Comparison of ENCODE assay signal across 8 mouse cellular contexts in the genomic region with DNA sequence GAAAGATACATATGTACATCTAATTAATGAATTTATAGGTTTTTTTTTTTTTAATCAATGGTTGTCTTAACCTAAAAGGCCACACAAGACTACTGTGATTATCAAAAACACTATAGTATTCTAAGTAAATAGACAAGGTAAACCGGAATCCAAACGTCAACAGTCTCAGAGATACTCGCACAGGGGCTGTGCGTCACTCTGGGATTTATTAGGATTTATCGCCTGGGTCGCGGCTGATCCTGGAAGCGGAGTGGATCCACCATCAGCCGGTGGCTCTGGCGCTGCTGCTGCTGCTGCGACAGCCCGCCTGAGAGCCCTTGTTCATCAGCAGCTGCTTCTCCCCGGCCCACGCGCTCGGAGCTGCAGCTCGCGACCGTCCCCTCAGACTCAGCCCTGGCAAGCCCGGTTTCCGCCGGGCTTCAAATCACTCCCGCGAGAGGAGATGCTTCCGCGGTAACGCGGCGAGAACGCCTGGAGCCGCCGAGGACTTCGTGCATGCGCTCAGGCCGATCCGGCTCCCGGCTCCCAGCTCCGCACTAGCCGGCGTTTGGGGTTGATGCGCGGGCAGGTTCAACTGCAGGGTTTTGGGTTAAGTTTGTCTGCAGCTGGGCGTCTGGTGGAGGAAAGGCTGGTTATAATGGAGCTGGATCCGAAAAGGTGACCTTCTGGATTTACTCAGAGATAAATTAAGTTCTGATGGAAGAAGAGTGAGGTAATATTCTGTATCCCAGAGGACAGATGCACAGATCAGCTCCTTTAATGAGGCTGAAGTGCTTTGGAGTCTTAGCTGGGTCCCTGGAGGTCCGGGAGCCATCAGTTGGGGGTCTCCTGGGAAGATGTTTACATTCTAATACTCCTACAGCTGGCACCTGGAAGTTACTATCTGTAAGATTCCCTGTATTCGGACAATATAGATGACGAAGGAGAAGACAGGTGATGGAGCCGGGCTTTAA. TPM values are rescaled to one million over a fixed set of nuclear protein-coding genes. Genes with fewer than 3 reads are reported as not detected.
DNase-seq lines count a peak whose midpoint lies in the region; ATAC-seq lines count a peak whose summit lies in the region.

No protein-coding gene starts in this region.

- no peaks in the 10 kb centered on the region for H3K36me3 ChIP-seq in forebrain, embryonic 15.5 days
- H3K36me3 ChIP-seq in liver, embryonic 15.5 days (replicated peaks), result no peaks in the 10 kb centered on the region
- no peaks in the 10 kb centered on the region for H3K36me3 ChIP-seq in neural tube, embryonic 11.5 days (ENCODE audit: control insufficient read depth, insufficient read depth, low read length)
- no peaks in the 10 kb centered on the region for H3K36me3 ChIP-seq in stomach, embryonic 15.5 days

- H3K9me3 ChIP-seq in forebrain, embryonic 15.5 days, result no peaks in the 10 kb centered on the region
- H3K9me3 ChIP-seq in liver, embryonic 15.5 days (replicated peaks), result no peaks in the 10 kb centered on the region
- H3K9me3 ChIP-seq in neural tube, embryonic 11.5 days (ENCODE audit: control insufficient read depth, low read length), result no peaks in the 10 kb centered on the region
- H3K9me3 ChIP-seq in stomach, embryonic 15.5 days, result no peaks in the 10 kb centered on the region

- ATAC-seq in cerebellum, adult (ENCODE audit: insufficient number of reproducible peaks, low FRiP score, low TSS enrichment), result peak; percentile 95
- peak; percentile 99 for ATAC-seq in forebrain, embryonic 15.5 days (replicated peaks)
- ATAC-seq in liver, embryonic 15.5 days (ENCODE audit: insufficient read depth), result peak; percentile 53; the same call in 1 of the 2 replicates
- ATAC-seq in neural tube, embryonic 11.5 days (ENCODE audit: insufficient read depth, low FRiP score, low TSS enrichment), result peak; percentile 96
- ATAC-seq in stomach, embryonic 15.5 days (ENCODE audit: insufficient read depth, low FRiP score, low read depth), result peak; percentile 68

- intact Hi-C loops in heart, postnatal 14 days (cut with DNase I), result no loop called here

- peaks cover 3% of the 10 kb centered on the region; the same call in 1 of the 2 replicates for H3K4me1 ChIP-seq in forebrain, embryonic 15.5 days
- H3K4me1 ChIP-seq in liver, embryonic 15.5 days (replicated peaks), result no peaks in the 10 kb centered on the region
- no peaks in the 10 kb centered on the region for H3K4me1 ChIP-seq in neural tube, embryonic 11.5 days (ENCODE audit: control insufficient read depth, insufficient read depth, low read length)
- no peaks in the 10 kb centered on the region for H3K4me1 ChIP-seq in stomach, embryonic 15.5 days

- H3K27me3 ChIP-seq in forebrain, embryonic 15.5 days, result no peaks in the 10 kb centered on the region
- peaks cover 7% of the 10 kb centered on the region for H3K27me3 ChIP-seq in liver, embryonic 15.5 days
- no peaks in the 10 kb centered on the region for H3K27me3 ChIP-seq in neural tube, embryonic 11.5 days (ENCODE audit: control insufficient read depth, insufficient read depth, low read length)
- H3K27me3 ChIP-seq in stomach, embryonic 15.5 days (replicated peaks), result no peaks in the 10 kb centered on the region

- H3K9ac ChIP-seq in forebrain, embryonic 15.5 days (replicated peaks), result peak overlapping the region; percentile 87
- H3K9ac ChIP-seq in liver, embryonic 15.5 days, result peak overlapping the region; percentile 37; the same call in 1 of the 2 replicates
- peak overlapping the region; percentile 61 for H3K9ac ChIP-seq in neural tube, embryonic 11.5 days (ENCODE audit: low read length)
- peak overlapping the region; percentile 61 for H3K9ac ChIP-seq in stomach, embryonic 15.5 days

- H3K4me3 ChIP-seq in forebrain, embryonic 15.5 days, result peak overlapping the region; percentile 59
- peak overlapping the region; percentile 52 for H3K4me3 ChIP-seq in liver, embryonic 15.5 days (replicated peaks)
- peak overlapping the region; percentile 27 for H3K4me3 ChIP-seq in neural tube, embryonic 11.5 days (ENCODE audit: low read depth, low read length)
- peak overlapping the region; percentile 53 for H3K4me3 ChIP-seq in stomach, embryonic 15.5 days (replicated peaks)

- H3K4me2 ChIP-seq in forebrain, embryonic 15.5 days (replicated peaks), result peak overlapping the region; percentile 66
- peak overlapping the region; percentile 69 for H3K4me2 ChIP-seq in liver, embryonic 15.5 days
- H3K4me2 ChIP-seq in neural tube, embryonic 11.5 days (ENCODE audit: low read depth), result peak overlapping the region; percentile 54
- H3K4me2 ChIP-seq in stomach, embryonic 15.5 days, result peak overlapping the region; percentile 88

- WGBS in forebrain, embryonic 15.5 days, result 3% methylated on average over 48 of the region's 48 CpGs
- 4% methylated on average over 48 of the region's 48 CpGs for WGBS in liver, embryonic 15.5 days (ENCODE audit: insufficient replicate concordance)
- 5% methylated on average over 48 of the region's 48 CpGs for WGBS in neural tube, embryonic 11.5 days
- 4% methylated on average over 48 of the region's 48 CpGs for WGBS in stomach, embryonic 15.5 days

- peak overlapping the region; percentile 86 for H3K27ac ChIP-seq in forebrain, embryonic 15.5 days (replicated peaks)
- no peak overlapping the region for H3K27ac ChIP-seq in liver, embryonic 15.5 days (replicated peaks)
- H3K27ac ChIP-seq in neural tube, embryonic 11.5 days (ENCODE audit: low read depth, low read length), result peak overlapping the region; percentile 47; the same call in 1 of the 2 replicates
- H3K27ac ChIP-seq in stomach, embryonic 15.5 days, result peak overlapping the region; percentile 80

- DNase-seq in CD4-positive, CD25-positive, alpha-beta regulatory T cell, adult 2 months (ENCODE audit: low read depth, low spot score), result peak; percentile 88
- DNase-seq in heart, postnatal 14 days, result peak; percentile 82 to 90
- DNase-seq in kidney, postnatal 4 days, result peak; percentile 88 to 93
- peak; percentile 92 for DNase-seq in neural tube, embryonic 11.5 days (ENCODE audit: low spot score)

RNA-seq across cellular contexts. Expression of a gene that starts 10.7 kb away (rescaled TPM):
- polyA plus RNA-seq in forebrain, embryonic 15.5 days (2015; fragmentation: Nextera tagmentation; extraction: Ambion mirVana), result not detected in 2 replicates
- total RNA-seq in heart, postnatal 14 days (2021), result 1 to 10 TPM; 1.1 to 1.8 TPM
- 1.5 and 1.8 TPM in 2 replicates for polyA plus RNA-seq in liver, embryonic 15.5 days (2015; fragmentation: Nextera tagmentation; extraction: Ambion mirVana)
- polyA plus RNA-seq in neural tube, embryonic 11.5 days (2014; fragmentation: Nextera tagmentation; extraction: Ambion mirVana), result not detected in 2 replicates
- polyA plus RNA-seq in stomach, embryonic 15.5 days (2015; fragmentation: Nextera tagmentation; extraction: Ambion mirVana), result 0.72 and 3.0 TPM in 2 replicates

RNA-seq across cellular contexts. Expression of a gene that starts 13.4 kb away (rescaled TPM):
- 71.9 and 75.7 TPM in 2 replicates for polyA plus RNA-seq in forebrain, embryonic 15.5 days (2015; fragmentation: Nextera tagmentation; extraction: Ambion mirVana)
- 10 to 100 TPM; 31.3 to 34.2 TPM for total RNA-seq in heart, postnatal 14 days (2021)
- 18.7 and 20.0 TPM in 2 replicates for polyA plus RNA-seq in liver, embryonic 15.5 days (2015; fragmentation: Nextera tagmentation; extraction: Ambion mirVana)
- polyA plus RNA-seq in neural tube, embryonic 11.5 days (2014; fragmentation: Nextera tagmentation; extraction: Ambion mirVana), result 62.1 and 69.0 TPM in 2 replicates
- polyA plus RNA-seq in stomach, embryonic 15.5 days (2015; fragmentation: Nextera tagmentation; extraction: Ambion mirVana), result 55.1 and 56.4 TPM in 2 replicates

Comparison
In these comparisons a context has a peak if more than half of its experiments do, and no peak if none do; other contexts are left out.
1. H3K9ac ChIP-seq: peak in every context shown above with its lines; median percentile 87 in forebrain, embryonic 15.5 days; 61 in neural tube, embryonic 11.5 days; 61 in stomach, embryonic 15.5 days; 37 in liver, embryonic 15.5 days.